Mouse (Mus musculus) mouse trophoblast stem cell (cell line): ENCODE measurements around the gene Zc3h7b.
"Not testable (repeated sequence)": the region's sequence is repeated elsewhere in the genome, so short reads cannot be mapped to it uniquely, and the experiment has no call there.

ENCODE experiments used
- in situ Hi-C, 2 experiments: fragments of 300-500 bp; cut with MseI, MboI; formaldehyde crosslinking; loops; 2 replicates in 1 of 2; 3 replicates in 1 of 2; pipeline ENCODE4 v1.15.1; 2025

Gene Zc3h7b

DNA sequence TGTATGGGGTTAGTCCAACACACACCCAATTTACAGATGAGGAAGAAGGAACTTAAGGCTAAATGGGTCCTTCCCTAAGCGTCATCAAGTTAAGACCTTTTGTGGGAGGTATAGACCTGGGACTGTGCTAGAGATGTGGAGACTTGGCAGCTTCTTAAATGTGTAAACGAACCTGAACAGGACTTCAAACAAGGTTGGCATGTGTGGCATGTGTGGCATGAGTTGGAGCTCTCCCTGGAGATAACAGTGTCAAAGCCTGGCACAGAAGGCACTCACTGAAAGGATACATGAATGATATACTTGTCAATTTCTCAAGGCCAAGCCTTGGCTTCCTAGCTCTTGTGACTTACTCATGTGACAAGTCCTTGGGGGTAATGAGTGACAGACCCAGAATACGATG lies 5.6 kb upstream of the Zc3h7b start:
- in situ Hi-C loops: no loop called here

- in situ Hi-C loops: no loop called here
These were observed 4.9 kb upstream of the Zc3h7b start for GRCm38 (mm10) chr15:81739924-81740323.

DNA sequence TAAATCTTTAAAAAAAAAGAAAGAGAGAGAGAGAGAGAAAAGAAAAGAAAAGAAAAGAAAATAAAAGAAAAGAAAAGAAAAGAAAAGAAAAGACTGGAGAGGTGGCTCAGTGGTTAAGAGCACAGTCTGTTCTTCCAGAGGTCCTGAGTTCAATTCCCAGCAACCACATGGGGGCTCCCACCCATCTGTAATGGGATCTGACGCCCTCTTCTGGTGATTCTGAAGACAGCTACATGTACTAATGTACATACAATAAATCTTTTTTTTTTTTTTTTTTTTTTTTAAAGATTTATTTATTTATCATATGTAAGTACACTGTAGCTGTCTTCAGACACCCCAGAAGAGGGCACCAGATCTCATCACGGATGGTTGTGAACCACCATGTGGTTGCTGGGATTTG lies 2.5 kb upstream of the Zc3h7b start:
- in situ Hi-C loops: not testable (repeated sequence)

DNA sequence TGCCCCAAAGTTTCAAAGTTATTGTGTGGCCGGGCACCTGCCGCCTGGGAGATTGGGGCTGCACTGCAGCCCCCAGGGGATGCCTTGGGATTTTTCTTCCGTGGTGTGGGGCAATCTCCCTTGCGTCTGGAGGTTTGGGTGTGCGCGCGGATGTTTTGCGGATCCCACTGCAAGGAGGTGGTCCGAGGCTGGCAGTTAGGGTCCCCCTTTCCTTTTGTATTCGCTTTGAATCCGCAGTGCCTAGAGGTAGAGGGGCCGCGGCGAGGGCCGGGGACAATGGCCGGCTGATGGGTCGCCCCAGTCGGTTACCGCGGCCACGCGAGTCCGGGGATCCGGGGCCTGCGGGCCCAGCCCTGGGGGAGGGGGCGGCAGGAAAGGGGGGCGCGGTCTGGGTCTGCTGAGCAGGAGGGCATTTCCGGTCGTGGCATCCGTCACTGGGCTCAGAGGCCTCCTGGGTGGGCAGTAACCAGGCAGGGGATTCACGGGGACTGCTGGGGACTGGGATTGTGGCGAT lies 801 bp downstream of the Zc3h7b start:
- in situ Hi-C loops: no loop called here

- in situ Hi-C loops: no loop called here
These were observed 4.9 kb downstream of the Zc3h7b start for GRCm38 (mm10) chr15:81749742-81750141.

DNA sequence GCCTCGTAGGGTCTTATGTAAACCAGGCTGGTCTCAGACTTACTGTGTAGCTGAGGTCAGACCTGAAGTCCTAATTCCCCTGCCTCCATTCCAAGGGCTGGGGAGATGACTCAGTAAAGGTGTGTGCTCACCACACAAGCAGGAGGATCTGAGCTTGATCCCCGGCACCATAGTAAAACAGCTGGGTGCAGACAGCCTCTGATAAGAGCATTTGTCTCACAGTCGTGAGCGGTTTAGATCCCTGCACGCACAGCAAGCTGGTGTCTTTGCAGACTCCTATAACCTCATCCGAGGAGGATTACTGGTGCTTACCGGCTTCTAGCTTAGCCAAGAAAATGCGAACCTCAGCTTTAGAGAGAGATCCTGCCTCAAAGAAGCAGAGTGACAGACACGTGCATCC lies 8.8 kb downstream of the Zc3h7b start:
- in situ Hi-C loops: no loop called here

GRCm38 (mm10) chr15:81758701-81759100 lies 13.8 kb downstream of the Zc3h7b start:
- in situ Hi-C loops: no loop called here

DNA sequence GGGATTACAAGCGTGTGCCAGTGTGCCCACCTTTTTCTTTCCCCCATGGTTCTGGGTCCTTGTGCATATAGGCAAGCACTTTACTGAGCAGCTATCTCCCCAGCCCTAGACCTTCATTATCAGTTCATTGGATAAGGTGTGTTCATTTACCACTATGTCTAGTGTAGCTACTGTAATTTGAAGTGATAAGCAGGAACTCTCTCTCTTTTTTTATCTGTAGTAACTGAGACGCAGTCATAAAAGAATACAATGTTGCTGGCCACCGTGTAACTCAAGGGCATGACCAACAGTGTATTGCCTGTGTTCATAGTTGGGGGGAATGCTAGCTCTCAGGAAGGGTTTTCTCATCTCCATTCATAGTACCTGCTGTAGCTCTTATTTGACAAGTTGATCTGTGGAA lies 14.7 kb downstream of the Zc3h7b start:
- in situ Hi-C loops: no loop called here

GRCm38 (mm10) chr15:81760361-81761079 lies 15.7 kb downstream of the Zc3h7b start:
- in situ Hi-C loops: no loop called here

DNA sequence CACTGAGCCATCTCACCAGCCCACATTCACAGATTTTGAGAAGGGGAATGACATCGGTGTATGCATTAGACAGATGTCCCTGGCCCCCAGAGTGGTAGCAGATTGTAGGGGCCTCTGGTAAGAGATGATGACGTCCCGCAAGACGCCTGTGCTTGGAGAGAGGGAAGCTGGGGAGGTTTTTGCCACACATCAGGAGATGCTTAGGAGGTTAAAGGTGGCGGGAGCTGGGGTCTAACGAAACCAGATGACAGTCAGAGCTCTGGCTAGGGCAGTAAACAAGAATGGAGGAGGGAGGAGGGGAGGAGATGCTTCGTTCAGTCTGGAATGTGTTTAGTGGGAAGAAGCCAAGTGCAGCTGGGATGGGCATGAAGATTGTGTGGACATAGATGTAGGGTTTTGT lies 16.5 kb downstream of the Zc3h7b start:
- in situ Hi-C loops: no loop called here

DNA sequence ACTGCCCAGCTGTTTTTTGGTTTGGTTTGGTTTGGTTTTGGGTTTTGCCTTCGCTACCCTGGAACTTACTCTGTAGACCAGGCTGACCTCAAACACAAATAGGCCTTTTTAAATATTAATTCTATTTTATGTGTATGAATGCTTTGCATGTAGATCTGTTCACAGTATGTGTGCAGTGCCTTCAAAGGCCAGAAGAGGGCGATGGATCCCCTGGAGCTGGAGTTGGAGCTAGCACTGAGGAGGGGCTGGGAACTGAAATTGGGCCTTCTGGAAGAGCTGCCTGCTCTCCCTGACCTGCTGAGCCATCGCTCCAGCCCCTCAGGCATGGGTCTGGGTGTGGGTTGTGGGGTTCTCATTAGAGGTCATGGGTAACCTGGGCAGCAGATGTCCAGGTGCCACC lies 17.1 kb downstream of the Zc3h7b start:
- in situ Hi-C loops: no loop called here

- in situ Hi-C loops: no loop called here
These were observed 19.7 kb downstream of the Zc3h7b start for GRCm38 (mm10) chr15:81764573-81764972.

DNA sequence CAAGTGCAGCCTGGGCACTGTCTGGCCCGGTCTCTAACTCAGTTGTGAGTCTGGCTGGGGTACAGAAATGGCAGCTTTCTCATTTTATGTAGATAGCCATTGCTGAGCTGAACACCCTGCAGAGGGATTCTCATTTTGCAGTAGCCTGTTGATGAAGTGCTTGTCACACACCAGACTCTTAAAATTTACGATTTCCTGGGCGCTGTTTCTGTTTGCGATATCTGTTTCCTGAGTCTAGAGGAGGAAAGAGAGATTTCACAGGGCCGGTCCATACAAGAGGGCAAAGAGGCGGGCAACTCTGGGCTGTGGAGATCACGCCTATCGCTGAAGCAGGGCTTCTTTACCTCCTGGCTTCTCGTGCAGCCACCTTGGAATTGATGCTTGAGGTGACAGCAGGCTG lies 20.8 kb downstream of the Zc3h7b start:
- in situ Hi-C loops: no loop called here

DNA sequence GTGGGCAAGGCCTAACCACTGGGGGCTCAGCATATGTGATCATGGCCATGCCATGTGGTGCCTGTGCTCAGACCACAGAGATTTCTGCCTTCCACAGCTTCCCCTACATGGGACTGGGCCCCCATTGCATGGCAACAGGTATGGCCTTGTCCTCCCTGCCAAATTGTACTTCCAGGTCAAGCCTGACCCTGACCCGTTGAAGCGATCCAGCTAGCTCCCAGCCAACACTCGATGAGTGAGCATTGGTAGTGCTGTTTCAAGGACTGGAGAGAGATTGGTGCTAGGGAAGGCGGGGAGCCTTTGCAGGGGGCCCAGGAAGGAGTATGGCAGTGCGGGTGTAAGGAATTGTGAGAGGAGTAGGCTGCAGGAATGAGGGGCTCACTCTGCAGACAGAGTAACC lies 21.6 kb downstream of the Zc3h7b start:
- in situ Hi-C loops: no loop called here

- in situ Hi-C loops: no loop called here
These were observed 24.2 kb downstream of the Zc3h7b start for GRCm38 (mm10) chr15:81769037-81769436.

- in situ Hi-C loops: no loop called here
These were observed 27.7 kb downstream of the Zc3h7b start for GRCm38 (mm10) chr15:81772431-81773120.

- in situ Hi-C loops: no loop called here
These were observed 29.8 kb downstream of the Zc3h7b start for GRCm38 (mm10) chr15:81774505-81775171.

DNA sequence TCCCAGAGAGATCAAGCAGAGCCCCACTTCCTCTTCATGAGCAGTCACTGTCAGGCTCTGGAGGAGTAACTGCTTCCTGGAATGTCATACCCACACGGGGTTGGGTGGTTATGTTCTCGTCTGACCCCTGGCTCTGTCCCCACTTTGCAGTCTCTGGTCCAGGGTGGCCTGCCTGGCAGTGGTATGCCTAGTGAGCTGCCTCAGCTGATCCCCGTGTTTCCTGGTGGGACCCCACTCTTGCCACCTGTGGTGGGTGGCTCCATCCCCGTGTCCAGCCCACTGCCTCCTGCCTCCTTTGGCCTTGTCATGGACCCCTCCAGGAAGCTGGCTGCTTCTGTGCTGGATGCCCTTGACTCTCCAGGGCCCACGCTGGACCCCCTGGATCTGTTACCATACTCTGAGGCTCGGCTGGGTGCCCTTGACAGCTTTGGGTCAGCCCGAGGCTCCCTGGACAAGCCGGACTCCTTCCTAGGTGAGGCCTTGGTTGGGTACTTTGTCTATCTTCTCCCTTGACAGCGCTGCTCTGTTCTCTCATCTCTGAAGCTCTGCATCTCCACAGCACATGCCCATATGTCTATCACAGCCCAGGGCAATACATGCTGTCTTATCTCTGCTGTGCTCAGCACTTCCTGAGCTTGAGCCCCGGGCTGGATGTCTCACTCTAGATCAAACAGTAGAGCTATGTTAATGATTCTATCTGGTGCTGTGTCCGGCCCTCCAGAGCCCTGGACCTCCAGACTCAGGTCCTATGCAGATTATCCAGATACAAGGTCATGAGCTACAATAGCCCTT lies 32.0 kb downstream of the Zc3h7b start:
- in situ Hi-C loops: no loop called here

DNA sequence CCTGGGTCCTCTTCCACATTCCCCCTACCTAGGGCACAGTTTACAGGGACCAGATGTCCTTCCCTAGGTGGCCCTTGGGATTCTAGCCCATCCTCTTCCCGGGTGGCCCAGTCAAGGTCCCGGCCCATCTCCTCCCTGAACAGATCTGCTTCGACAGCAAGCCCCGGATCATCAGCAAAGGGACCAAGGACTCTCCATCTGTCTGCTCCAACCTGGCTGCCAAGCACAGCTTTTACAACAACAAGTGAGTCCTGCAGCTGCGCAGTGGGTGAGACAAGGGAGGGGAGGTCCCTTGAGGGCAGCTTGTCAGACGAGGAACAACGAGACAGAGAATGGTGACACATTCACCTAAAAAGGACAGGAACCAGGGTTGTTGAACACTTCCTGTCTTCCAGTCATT lies 37.0 kb downstream of the Zc3h7b start:
- in situ Hi-C loops: no loop called here

DNA sequence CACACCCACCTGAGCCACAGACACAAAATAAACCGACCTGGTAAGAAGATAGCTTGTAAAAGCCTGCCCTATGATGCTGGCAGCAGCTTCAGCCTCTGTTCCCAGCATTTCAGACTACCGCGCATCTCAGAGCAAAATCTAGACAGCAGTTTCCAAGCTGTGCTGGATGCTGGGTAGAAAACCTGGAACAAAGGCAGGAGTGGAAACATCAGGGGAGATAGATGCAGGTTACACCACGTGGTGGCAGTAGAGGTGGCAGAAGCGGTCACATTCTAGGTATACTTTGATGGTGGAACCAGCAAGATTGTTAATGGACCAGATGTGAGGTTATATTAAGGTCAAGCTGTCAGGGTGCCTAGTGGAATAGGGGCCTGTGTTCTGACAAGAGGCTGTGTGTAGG lies 39.9 kb downstream of the Zc3h7b start:
- in situ Hi-C loops: no loop called here

DNA sequence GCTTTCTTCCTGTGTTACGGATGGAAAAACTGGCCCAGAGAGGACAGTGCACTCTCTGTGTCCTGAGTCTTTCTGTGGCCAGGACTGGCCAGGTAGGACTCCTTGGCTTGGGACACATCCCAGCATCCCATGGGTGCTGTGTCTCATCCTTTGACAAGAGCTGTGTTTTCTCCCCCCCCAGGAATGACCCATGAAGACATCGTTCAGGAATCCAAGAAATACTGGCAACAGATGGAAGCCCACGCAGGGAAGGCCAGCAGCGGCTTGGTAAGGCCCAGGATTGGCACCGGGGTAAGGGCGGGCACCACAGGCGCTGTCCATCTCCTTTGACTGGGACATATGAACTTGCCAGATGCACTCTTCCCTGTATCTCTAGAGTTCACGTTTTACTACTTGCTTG lies 40.8 kb downstream of the Zc3h7b start:
- in situ Hi-C loops: no loop called here

DNA sequence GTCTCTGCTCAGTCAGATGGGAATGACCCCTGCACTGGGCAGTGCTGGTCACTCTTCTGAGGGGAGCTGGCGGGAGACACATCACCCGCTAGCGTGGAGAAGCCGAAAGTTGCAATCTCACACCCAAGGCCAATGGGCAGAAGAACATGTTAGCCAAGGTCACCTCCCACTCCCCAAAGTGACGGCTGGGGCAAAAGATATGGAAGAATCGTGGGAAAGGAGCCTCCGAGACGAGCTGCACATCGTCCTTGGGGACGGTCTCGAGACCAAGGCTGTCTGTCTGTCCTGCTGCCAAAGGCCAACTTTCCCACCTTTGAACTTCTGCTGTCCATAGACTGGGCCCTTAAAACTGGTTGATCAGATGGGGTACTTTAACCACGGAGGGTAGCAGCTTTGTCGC lies 42.7 kb downstream of the Zc3h7b start:
- in situ Hi-C loops: no loop called here
